Mouse (Mus musculus): ENCODE results near the gene Cpxm2.

- no peak for TF ChIP-seq EP300 (IDR thresholded peaks at IDR 0.05; ENCODE audit: low read depth)
- no peak for TF ChIP-seq CTCF (IDR thresholded peaks at IDR 0.05; ENCODE audit: low read depth)
Observed at GRCm38 (mm10) chr7:132154368-132154961, at the start of gene Cpxm2.

Measured in heart, postnatal 0 days (tissue).